Mouse (Mus musculus): Measurements from ENCODE around the gene Pnkd. TPM values are rescaled to one million over a fixed set of nuclear protein-coding genes. Genes with fewer than 3 reads are reported as not detected.
"Not testable (repeated sequence)": the region's sequence is repeated elsewhere in the genome, so short reads cannot be mapped to it uniquely, and the experiment has no call there.

Pnkd gene
- total and polyA plus RNA-seq, 3 experiments = 52.5 to 64.2 TPM; not detected in 1

DNA sequence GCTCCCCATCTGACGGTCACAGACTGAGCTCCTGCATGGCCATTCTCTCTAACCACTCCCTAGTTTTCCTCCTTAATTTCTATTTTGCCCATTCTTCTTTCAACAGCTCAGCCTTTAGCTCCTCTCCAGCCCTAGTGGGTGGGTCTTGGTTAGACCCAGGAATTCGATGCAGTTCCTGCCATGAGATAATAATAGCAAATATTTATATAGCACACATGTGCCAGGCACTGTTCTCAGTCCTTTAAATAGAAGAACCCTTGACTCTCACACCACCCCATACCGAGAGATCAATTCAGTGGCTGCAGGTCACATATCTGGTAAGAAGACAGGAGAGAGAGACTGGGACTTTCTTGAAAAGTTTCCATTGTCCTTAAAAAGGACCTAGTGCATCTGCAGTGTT, 36.7 kb downstream of the Pnkd start:
- Histone ChIP-seq H3K9me3 (replicated peaks; ENCODE audit: insufficient read depth, low read length) (no peaks in the 10 kb centered on the region), H3K27ac (ENCODE audit: control insufficient read depth, low read depth, low read length) (no peak overlapping the region), H3K36me3 (ENCODE audit: control insufficient read depth in 1 of 2, insufficient read depth in 2 of 2, low read length in 2 of 2) (no peaks in the 10 kb centered on the region), H3K4me1 (ENCODE audit: control insufficient read depth in 1 of 2, insufficient read depth in 2 of 2, low read length in 2 of 2) (no peaks in the 10 kb centered on the region), H3K9ac (ENCODE audit: control insufficient read depth, low read depth, low read length, poor library complexity, severe bottlenecking) (no peak overlapping the region), H3K79me2 (ENCODE audit: control insufficient read depth, insufficient read depth, low read length, poor library complexity) (no peaks in the 10 kb centered on the region), H3K27me3 (ENCODE audit: control insufficient read depth in 1 of 2, insufficient read depth in 2 of 2, low read length in 2 of 2) (no peaks in the 10 kb centered on the region), H3K4me3 (ENCODE audit: control insufficient read depth in 1 of 2, insufficient read depth in 1 of 2, low read depth in 2 of 2, low read length in 2 of 2) (no peak overlapping the region)
- TF ChIP-seq POLR2AphosphoS2 (IDR thresholded peaks at IDR 0.05; ENCODE audit: low read length) (no peak), POLR2AphosphoS5 (IDR thresholded peaks at IDR 0.05; ENCODE audit: borderline replicate concordance, low read depth, low read length) (no peak), MAFK (IDR thresholded peaks at IDR 0.05; ENCODE audit: borderline replicate concordance, low read depth, low read length) (no peak), NELFE (IDR thresholded peaks at IDR 0.05; ENCODE audit: low read depth, low read length) (no peak), RAD21 (IDR thresholded peaks at IDR 0.05; ENCODE audit: low read depth, low read length) (no peak), BHLHE40 (IDR thresholded peaks at IDR 0.05; ENCODE audit: borderline replicate concordance, low read depth, low read length) (no peak), ELF1 (IDR thresholded peaks at IDR 0.05; ENCODE audit: low read depth, low read length) (no peak), MYC (IDR thresholded peaks at IDR 0.05; ENCODE audit: low read depth, low read length) (no peak), E2F4 (IDR thresholded peaks at IDR 0.05; ENCODE audit: borderline replicate concordance, low read depth, low read length) (no peak)
- no peak for DNase-seq (ENCODE audit: low read depth, low spot score)

DNA sequence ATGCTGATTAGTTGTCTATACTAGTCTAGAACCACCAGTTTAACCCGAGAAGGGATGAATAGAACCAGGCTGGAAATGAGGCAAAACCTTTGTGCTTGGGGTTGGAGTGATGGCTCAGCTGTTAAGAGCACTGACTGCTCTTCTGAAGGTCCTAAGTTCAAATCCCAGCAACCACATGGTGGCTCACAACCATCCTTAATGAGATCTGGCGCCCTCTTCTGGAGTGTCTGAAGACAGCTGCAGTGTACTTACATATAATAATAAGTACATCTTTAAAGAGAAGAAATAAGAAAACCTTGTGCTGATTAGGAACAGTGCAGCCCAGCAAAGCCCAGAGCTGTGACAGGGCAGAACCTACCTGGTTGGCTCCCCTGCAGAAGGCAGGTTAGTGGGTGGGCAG, 42.2 kb downstream of the Pnkd start:
- not testable (repeated sequence) for H3K79me2 ChIP-seq (ENCODE audit: control insufficient read depth, insufficient read depth, low read length, poor library complexity); H3K4me3 ChIP-seq (ENCODE audit: control insufficient read depth in 1 of 2, insufficient read depth in 1 of 2, low read depth in 2 of 2, low read length in 2 of 2); H3K27ac ChIP-seq (ENCODE audit: control insufficient read depth, low read depth, low read length); DNase-seq (ENCODE audit: low read depth, low spot score); H3K9me3 ChIP-seq (replicated peaks; ENCODE audit: insufficient read depth, low read length); H3K9ac ChIP-seq (ENCODE audit: control insufficient read depth, low read depth, low read length, poor library complexity, severe bottlenecking); H3K27me3 ChIP-seq (ENCODE audit: control insufficient read depth in 1 of 2, insufficient read depth in 2 of 2, low read length in 2 of 2)
- Histone ChIP-seq H3K36me3 (ENCODE audit: control insufficient read depth in 1 of 2, insufficient read depth in 2 of 2, low read length in 2 of 2) (peaks cover 0 to 12% of the 10 kb centered on the region in 2 experiments; a peak in 2 of 4 replicates), H3K4me1 (ENCODE audit: control insufficient read depth in 1 of 2, insufficient read depth in 2 of 2, low read length in 2 of 2) (peaks cover 7 to 20% of the 10 kb centered on the region in 2 experiments)
- TF ChIP-seq SMC3 (IDR thresholded peaks at IDR 0.05; ENCODE audit: low read depth, low read length) (peak; percentile 40), CTCF (IDR thresholded peaks at IDR 0.05 in 2 of 3, conservative IDR thresholded peaks at IDR 0.05 in 1 of 3; ENCODE audit: control insufficient read depth in 1 of 3, insufficient read depth in 1 of 3, low read depth in 2 of 3, low read length in 3 of 3, poor library complexity in 1 of 3, severe bottlenecking in 1 of 3) (peak; percentile 4 to 42 (median 40); a peak in 4 of 6 replicates)

DNA sequence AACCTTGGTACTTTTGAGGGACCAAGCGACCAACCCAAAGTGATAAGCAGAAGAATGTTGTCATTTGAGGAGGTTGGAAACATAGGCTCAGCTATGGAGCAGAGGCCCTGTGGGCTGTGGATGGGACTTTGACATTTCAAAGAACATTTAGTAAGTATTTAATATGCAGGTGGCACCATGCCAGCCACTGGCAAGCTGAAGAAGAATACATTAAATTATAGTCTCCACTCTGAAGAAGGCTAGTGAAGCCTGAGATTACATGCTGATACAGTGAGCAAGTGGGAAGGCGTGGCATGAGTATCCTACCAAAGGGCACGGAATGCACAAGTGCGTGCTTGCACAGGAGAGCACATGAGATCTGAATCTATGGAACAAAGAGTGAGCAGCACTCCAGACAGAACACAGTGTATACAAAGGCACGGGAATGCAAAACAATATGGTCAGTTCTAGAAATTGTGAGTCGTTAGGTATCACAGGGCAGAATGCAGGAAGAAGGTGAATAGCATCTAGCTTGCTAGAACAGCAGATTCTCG, 45.2 kb downstream of the Pnkd start:
- Histone ChIP-seq H3K27ac (ENCODE audit: control insufficient read depth, low read depth, low read length) (no peak overlapping the region), H3K4me1 (ENCODE audit: control insufficient read depth in 1 of 2, insufficient read depth in 2 of 2, low read length in 2 of 2) (peaks cover 10 to 25% of the 10 kb centered on the region in 2 experiments), H3K36me3 (ENCODE audit: control insufficient read depth in 1 of 2, insufficient read depth in 2 of 2, low read length in 2 of 2) (peaks cover 0 to 13% of the 10 kb centered on the region in 2 experiments; a peak in 2 of 4 replicates), H3K9ac (ENCODE audit: control insufficient read depth, low read depth, low read length, poor library complexity, severe bottlenecking) (no peak overlapping the region), H3K27me3 (ENCODE audit: control insufficient read depth in 1 of 2, insufficient read depth in 2 of 2, low read length in 2 of 2) (no peaks in the 10 kb centered on the region), H3K4me3 (ENCODE audit: control insufficient read depth in 1 of 2, insufficient read depth in 1 of 2, low read depth in 2 of 2, low read length in 2 of 2) (no peak overlapping the region), H3K79me2 (ENCODE audit: control insufficient read depth, insufficient read depth, low read length, poor library complexity) (no peaks in the 10 kb centered on the region), H3K9me3 (replicated peaks; ENCODE audit: insufficient read depth, low read length) (no peaks in the 10 kb centered on the region)
- peak; percentile 19 for DNase-seq (ENCODE audit: low read depth, low spot score)
- TF ChIP-seq KAT2A (conservative IDR thresholded peaks at IDR 0.05; ENCODE audit: low read depth, low read length) (no peak), SIN3A (IDR thresholded peaks at IDR 0.05; ENCODE audit: low read length) (no peak), RCOR1 (IDR thresholded peaks at IDR 0.05; ENCODE audit: low read depth, low read length) (no peak), ZKSCAN1 (IDR thresholded peaks at IDR 0.05; ENCODE audit: low read depth, low read length) (no peak), E2F4 (IDR thresholded peaks at IDR 0.05; ENCODE audit: borderline replicate concordance, low read depth, low read length) (no peak), NELFE (IDR thresholded peaks at IDR 0.05; ENCODE audit: low read depth, low read length) (no peak), MAX (IDR thresholded peaks at IDR 0.05; ENCODE audit: low read length) (no peak), POLR2AphosphoS5 (IDR thresholded peaks at IDR 0.05; ENCODE audit: borderline replicate concordance, low read depth, low read length) (no peak), GABPA (IDR thresholded peaks at IDR 0.05; ENCODE audit: low read depth, low read length) (no peak), NRF1 (IDR thresholded peaks at IDR 0.05; ENCODE audit: insufficient read depth, low read depth, low read length, poor library complexity, severe bottlenecking) (no peak), MYB (IDR thresholded peaks at IDR 0.05; ENCODE audit: low read depth, low read length) (no peak), SMC3 (IDR thresholded peaks at IDR 0.05; ENCODE audit: low read depth, low read length) (no peak), ZNF384 (IDR thresholded peaks at IDR 0.05; ENCODE audit: low read depth, low read length) (no peak), USF2 (IDR thresholded peaks at IDR 0.05; ENCODE audit: borderline replicate concordance in 1 of 2, insufficient read depth in 1 of 2, low read depth in 1 of 2, low read length in 2 of 2) (no peak), USF1 (IDR thresholded peaks at IDR 0.05; ENCODE audit: low read depth, low read length) (no peak)

All from MEL (cell line).